10 mouse cellular contexts compared by ENCODE assay signal in genomic region chr6:89236892-89237646, GRCm38 (mm10).
DNase-seq lines count a peak whose midpoint lies in the region; ATAC-seq and TF ChIP-seq lines count a peak whose summit lies in the region.
"Had no signal": no experiment of that assay in that cellular context is flagged by ENCODE, and none has a peak within 500 bp of the region (broad histone marks: within the 10 kb centered on the region; RNA-seq: fewer than 3 reads in every experiment).

No protein-coding gene starts in this region.

- WGBS in heart, embryonic 12.5 days = 77% methylated on average over 10 of the region's 10 CpGs
- 69% methylated on average over 10 of the region's 10 CpGs for WGBS in heart, adult 2 months

- peaks cover 5% of the 10 kb centered on the region; the same call in 1 of the 2 replicates for H3K4me1 ChIP-seq in heart, embryonic 12.5 days (replicated peaks)
- H3K4me1 ChIP-seq in heart, adult 2 months (ENCODE audit: control insufficient read depth, insufficient read depth, low read length) = no peaks in the 10 kb centered on the region

- ATAC-seq in heart, embryonic 12.5 days (ENCODE audit: insufficient number of reproducible peaks, low FRiP score) = 0 out of 2 replicates have a peak, but pooled peaks have one; percentile 45
- no peak for ATAC-seq in erythroblast, adult 5-6 weeks (replicated peaks; ENCODE audit: low FRiP score, poor library complexity, severe bottlenecking)

- H3K79me2 ChIP-seq in heart, adult 2 months (replicated peaks; ENCODE audit: control insufficient read depth, insufficient read depth, low read length) = no peaks in the 10 kb centered on the region
- H3K79me2 ChIP-seq in myocyte (ENCODE audit: control insufficient read depth, insufficient read depth) = no peaks in the 10 kb centered on the region

- TF ChIP-seq POLR2A in heart, adult 2 months (IDR thresholded peaks at IDR 0.05; ENCODE audit: insufficient read depth, low read depth, low read length) = no peak
- no peak for TF ChIP-seq POLR2A in myocyte (IDR thresholded peaks at IDR 0.05; ENCODE audit: insufficient read length, low read depth)

- H3K9me3 ChIP-seq in heart, embryonic 12.5 days (replicated peaks) = no peaks in the 10 kb centered on the region
- H3K9me3 ChIP-seq: embryonic facial prominence, embryonic 12.5 days had no signal

- no peak overlapping the region for H3K4me3 ChIP-seq in heart, embryonic 12.5 days
- H3K4me3 ChIP-seq in heart, adult 2 months = no peak overlapping the region
- H3K4me3 ChIP-seq in myocyte = no peak overlapping the region
- H3K4me3 ChIP-seq: embryonic facial prominence, embryonic 12.5 days had no signal

- no peaks in the 10 kb centered on the region for H3K36me3 ChIP-seq in heart, embryonic 12.5 days
- no peaks in the 10 kb centered on the region for H3K36me3 ChIP-seq in heart, adult 2 months (ENCODE audit: control insufficient read depth, insufficient read depth, low read length)
- H3K36me3 ChIP-seq in myocyte (ENCODE audit: control insufficient read depth, insufficient read depth) = no peaks in the 10 kb centered on the region
- H3K36me3 ChIP-seq: embryonic facial prominence, embryonic 12.5 days had no signal

- no peak for DNase-seq in heart, adult 2 months
- peak; percentile 46 for DNase-seq in adrenal gland, postnatal 25 days
- DNase-seq in frontal cortex, postnatal 36 days (ENCODE audit: low spot score in 2 of 2) = peak; percentile 44 to 52
- no peak for DNase-seq in Muller cell, postnatal 12 days (ENCODE audit: inconsistent ontology term)
- no peak for DNase-seq in thymus, adult 18-20 months

- intact Hi-C loops in heart, adult 2 months (cut with DNase I) = loop anchor here (5.0 kb wide), 1 partner anchor 300 kb away; no protein-coding TSS in a partner anchor

- TF ChIP-seq EP300 in heart, adult 2 months (IDR thresholded peaks at IDR 0.05; ENCODE audit: insufficient read depth, low read depth, low read length) = no peak

- H3K9ac ChIP-seq in heart, embryonic 12.5 days = no peak overlapping the region
- no peak overlapping the region for H3K9ac ChIP-seq in heart, adult 2 months (ENCODE audit: low read depth, low read length)
- H3K9ac ChIP-seq: embryonic facial prominence, embryonic 12.5 days had no signal

- TF ChIP-seq CTCF in heart, adult 2 months (IDR thresholded peaks at IDR 0.05) = no peak

- H3K27me3 ChIP-seq in heart, embryonic 12.5 days (replicated peaks) = peaks cover 20% of the 10 kb centered on the region
- H3K27me3 ChIP-seq in heart, adult 2 months (ENCODE audit: control insufficient read depth, insufficient read depth, low read length) = no peaks in the 10 kb centered on the region
- H3K27me3 ChIP-seq in myocyte (ENCODE audit: control insufficient read depth, insufficient read depth, insufficient read length) = peaks cover 4% of the 10 kb centered on the region

- no peak overlapping the region for H3K27ac ChIP-seq in heart, embryonic 12.5 days (ENCODE audit: poor library complexity, severe bottlenecking)
- no peak overlapping the region for H3K27ac ChIP-seq in heart, adult 2 months
- H3K27ac ChIP-seq: embryonic facial prominence, embryonic 12.5 days; kidney, postnatal 0 days had no signal

- H3K4me2 ChIP-seq in heart, embryonic 12.5 days = no peak overlapping the region
- H3K4me2 ChIP-seq in myocyte (ENCODE audit: low read depth) = peak overlapping the region; percentile 19
- H3K4me2 ChIP-seq: embryonic facial prominence, embryonic 12.5 days had no signal

- no peak overlapping the region for H3ac ChIP-seq in myocyte (ENCODE audit: control insufficient read depth, insufficient read length)

TF ChIP-seq in myocyte, 11 proteins besides CTCF, POLR2A, EP300 and RAD21:
- peak in 1 of 3 experiments; percentile 38 for TF ChIP-seq MYOD1 (IDR thresholded peaks at IDR 0.05; ENCODE audit: control insufficient read depth in 1 of 3, insufficient read length in 2 of 3, low read depth in 2 of 3)
- TF ChIP-seq TCF12 (IDR thresholded peaks at IDR 0.05; ENCODE audit: insufficient read depth, poor library complexity, severe bottlenecking) = no peak
- peak in 1 of 3 experiments; percentile 53 for TF ChIP-seq MYOG (IDR thresholded peaks at IDR 0.05; ENCODE audit: control insufficient read depth in 1 of 3, insufficient read depth in 1 of 3, insufficient read length in 2 of 3, low read depth in 2 of 3)
TF ChIP-seq in myocyte: peak in this region for 2.

Comparison
In these comparisons a context has a peak if more than half of its experiments do, and no peak if none do; other contexts are left out.
1. DNase-seq: peak in adrenal gland, postnatal 25 days (single experiment) and frontal cortex, postnatal 36 days (2 of 2); none in heart, adult 2 months (0 of 2), Muller cell, postnatal 12 days (single experiment) and thymus, adult 18-20 months (0 of 2).